Mouse (Mus musculus) spleen, postnatal 14 days (tissue): ENCODE measurements around the gene Suco.

Experiments used
- DNase-seq, 2 experiments: peaks; one replicate each; pipeline ENCODE4 v3.0.0; 2021 to 2022; ENCODE audit warnings: low spot score in 2 of 2

The Suco gene

GRCm38 (mm10) chr1:161788339-161788738 lies 88.1 kb downstream of the Suco start, which contains the start of gene Fasl:
Gene Fasl, minus strand, starts transcription at chr1:161788495.
- no peak for DNase-seq

GRCm38 (mm10) chr1:161782725-161783124 lies 93.8 kb downstream of the Suco start:
- no peak for DNase-seq

GRCm38 (mm10) chr1:161781594-161781993 lies 94.9 kb downstream of the Suco start:
- no peak for DNase-seq

- DNase-seq: no peak
These were observed 97.4 kb downstream of the Suco start for GRCm38 (mm10) chr1:161779057-161779456.

GRCm38 (mm10) chr1:161775151-161775550 lies 101.3 kb downstream of the Suco start:
- no peak for DNase-seq

GRCm38 (mm10) chr1:161771293-161771692 lies 105.2 kb downstream of the Suco start:
- DNase-seq: no peak

- DNase-seq: no peak
These were observed 107.2 kb downstream of the Suco start for GRCm38 (mm10) chr1:161769329-161769728.

GRCm38 (mm10) chr1:161767101-161767524 lies 109.4 kb downstream of the Suco start:
- DNase-seq: peak in 1 of 2 experiments; percentile 27

GRCm38 (mm10) chr1:161766656-161767055 lies 109.8 kb downstream of the Suco start:
- peak; percentile 69 to 72 for DNase-seq
